Mouse (Mus musculus): ENCODE results near the gene Nr1h2. TPM values are rescaled to one million over a fixed set of nuclear protein-coding genes. Genes with fewer than 3 reads are reported as not detected.

The Nr1h2 gene
- polyA plus RNA-seq, 1 experiment from 2014 or later = 56.5 TPM

DNA sequence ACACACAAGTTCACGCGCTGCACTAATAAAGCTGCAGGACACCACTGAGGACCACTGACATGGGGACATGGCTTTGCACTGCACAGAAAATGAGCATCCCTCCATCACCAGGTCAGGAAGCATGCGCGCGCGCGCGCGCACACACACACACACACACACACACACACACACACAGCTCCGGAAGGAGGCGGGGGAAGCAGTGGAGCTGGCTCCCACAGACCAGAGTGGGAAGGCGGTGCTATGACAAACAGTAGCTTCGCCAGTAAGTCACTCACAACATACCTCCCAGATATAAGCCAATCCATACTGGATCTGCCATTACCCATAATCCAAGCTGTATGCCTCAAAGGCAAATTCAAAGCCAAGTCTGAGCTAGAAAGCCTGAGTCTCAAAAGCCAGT is 6.7 kb downstream of the Nr1h2 start:
- TF ChIP-seq CTCF (IDR thresholded peaks at IDR 0.05; ENCODE audit: low read depth) (no peak), EP300 (optimal IDR thresholded peaks at IDR 0.05) (no peak)
- Histone ChIP-seq H3K27ac (replicated peaks) (no peak overlapping the region), H3K9ac (ENCODE audit: low read length) (no peak overlapping the region), H3K4me2 (replicated peaks; ENCODE audit: low read depth) (no peak overlapping the region), H3K27me3 (ENCODE audit: control insufficient read depth, insufficient read depth, low read length) (no peaks in the 10 kb centered on the region), H3K9me3 (ENCODE audit: control insufficient read depth, low read length) (no peaks in the 10 kb centered on the region), H3K36me3 (ENCODE audit: control insufficient read depth, insufficient read depth, low read length) (peaks cover 23% of the 10 kb centered on the region), H3K4me3 (ENCODE audit: low read depth, low read length) (no peak overlapping the region; the same call in 1 of the 2 replicates), H3K4me1 (replicated peaks; ENCODE audit: control insufficient read depth, insufficient read depth) (no peaks in the 10 kb centered on the region; the same call in 1 of the 2 replicates)
- no peak for ATAC-seq (ENCODE audit: low FRiP score, low TSS enrichment)
- WGBS = 92% methylated on average over 13 of the region's 13 CpGs
- no peak for DNase-seq (ENCODE audit: low spot score)

- Histone ChIP-seq H3K27ac (replicated peaks) (no peak overlapping the region), H3K4me1 (replicated peaks; ENCODE audit: control insufficient read depth, insufficient read depth) (no peaks in the 10 kb centered on the region; the same call in 1 of the 2 replicates), H3K27me3 (ENCODE audit: control insufficient read depth, insufficient read depth, low read length) (no peaks in the 10 kb centered on the region), H3K9ac (ENCODE audit: low read length) (no peak overlapping the region), H3K36me3 (ENCODE audit: control insufficient read depth, insufficient read depth, low read length) (peaks cover 15% of the 10 kb centered on the region), H3K9me3 (ENCODE audit: control insufficient read depth, low read length) (no peaks in the 10 kb centered on the region), H3K4me3 (ENCODE audit: low read depth, low read length) (no peak overlapping the region), H3K4me2 (replicated peaks; ENCODE audit: low read depth) (no peak overlapping the region)
- no peak for TF ChIP-seq CTCF (IDR thresholded peaks at IDR 0.05; ENCODE audit: low read depth)
- no peak for DNase-seq (ENCODE audit: low spot score)
- ATAC-seq (ENCODE audit: low FRiP score, low TSS enrichment) = no peak
- WGBS = 93% methylated on average over 3 of the region's 3 CpGs
Measured at GRCm38 (mm10) chr7:44546274-44546673, 7.5 kb downstream of the Nr1h2 start.

DNA sequence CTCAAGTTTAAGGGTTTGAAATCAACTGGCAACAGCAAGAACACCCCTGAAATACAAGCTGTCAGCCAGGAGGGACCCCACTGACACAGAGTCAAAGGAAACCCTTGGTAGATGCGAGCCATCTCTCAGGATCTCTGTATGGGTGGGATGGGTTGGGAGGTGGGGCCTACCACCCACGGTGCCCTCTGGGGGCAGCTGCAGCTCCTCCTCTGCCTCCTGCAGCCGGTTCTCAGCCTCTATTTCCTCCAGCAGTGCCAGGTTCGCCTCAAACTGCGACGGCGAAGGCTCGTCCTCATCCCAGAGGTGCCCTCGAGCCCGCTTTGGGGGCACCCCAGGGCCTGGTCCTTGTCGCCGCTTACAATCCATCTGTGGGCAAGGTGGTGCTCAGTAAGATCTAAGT is 10.7 kb downstream of the Nr1h2 start:
- Histone ChIP-seq H3K27ac (replicated peaks) (no peak overlapping the region), H3K27me3 (ENCODE audit: control insufficient read depth, insufficient read depth, low read length) (no peaks in the 10 kb centered on the region), H3K4me1 (replicated peaks; ENCODE audit: control insufficient read depth, insufficient read depth) (no peaks in the 10 kb centered on the region; the same call in 1 of the 2 replicates), H3K4me3 (ENCODE audit: low read depth, low read length) (no peak overlapping the region), H3K4me2 (replicated peaks; ENCODE audit: low read depth) (no peak overlapping the region), H3K9ac (ENCODE audit: low read length) (no peak overlapping the region), H3K9me3 (ENCODE audit: control insufficient read depth, low read length) (no peaks in the 10 kb centered on the region), H3K36me3 (ENCODE audit: control insufficient read depth, insufficient read depth, low read length) (peaks cover 11% of the 10 kb centered on the region; the same call in 1 of the 2 replicates)
- 75% methylated on average over 12 of the region's 12 CpGs for WGBS
- no peak for TF ChIP-seq CTCF (IDR thresholded peaks at IDR 0.05; ENCODE audit: low read depth)
- TF ChIP-seq EP300 (optimal IDR thresholded peaks at IDR 0.05) = no peak
- DNase-seq (ENCODE audit: low spot score) (no peak), ATAC-seq (ENCODE audit: low FRiP score, low TSS enrichment) (no peak)

DNA sequence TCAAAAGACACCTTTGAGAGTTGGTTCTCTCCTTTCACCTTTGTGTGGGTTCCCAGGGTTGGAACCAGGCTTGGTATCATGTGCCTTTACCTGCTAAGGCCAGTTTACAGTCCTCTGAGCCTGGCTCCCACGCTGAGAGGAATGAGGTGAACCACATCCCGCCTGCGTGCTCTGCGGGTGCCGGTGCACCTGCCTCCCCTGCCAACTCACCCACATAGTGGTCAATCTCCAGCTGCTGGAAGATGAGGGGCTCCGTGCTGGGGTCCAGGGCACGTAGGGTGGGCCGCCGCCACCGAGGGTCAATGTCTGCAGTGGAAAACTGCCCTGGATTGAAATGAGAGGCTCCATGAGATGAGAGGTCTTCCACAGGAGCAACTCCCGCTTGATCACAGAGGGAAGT is 11.2 kb downstream of the Nr1h2 start:
- TF ChIP-seq CTCF (IDR thresholded peaks at IDR 0.05; ENCODE audit: low read depth) = no peak
- no peak for TF ChIP-seq EP300 (optimal IDR thresholded peaks at IDR 0.05)
- H3K36me3 ChIP-seq (ENCODE audit: control insufficient read depth, insufficient read depth, low read length) = peaks cover 13% of the 10 kb centered on the region; the same call in 1 of the 2 replicates
- H3K9me3 ChIP-seq (ENCODE audit: control insufficient read depth, low read length) = no peaks in the 10 kb centered on the region
- no peak overlapping the region for H3K4me3 ChIP-seq (ENCODE audit: low read depth, low read length)
- no peak overlapping the region for H3K4me2 ChIP-seq (replicated peaks; ENCODE audit: low read depth)
- no peaks in the 10 kb centered on the region; the same call in 1 of the 2 replicates for H3K4me1 ChIP-seq (replicated peaks; ENCODE audit: control insufficient read depth, insufficient read depth)
- no peak overlapping the region for H3K27ac ChIP-seq (replicated peaks)
- no peaks in the 10 kb centered on the region for H3K27me3 ChIP-seq (ENCODE audit: control insufficient read depth, insufficient read depth, low read length)
- ATAC-seq (ENCODE audit: low FRiP score, low TSS enrichment) (no peak), DNase-seq (ENCODE audit: low spot score) (no peak)
- 93% methylated on average over 11 of the region's 11 CpGs for WGBS
- H3K9ac ChIP-seq (ENCODE audit: low read length) = no peak overlapping the region

GRCm38 (mm10) chr7:44538756-44539624 is 14.8 kb downstream of the Nr1h2 start:
- peaks cover 13% of the 10 kb centered on the region; the same call in 1 of the 2 replicates for H3K36me3 ChIP-seq (ENCODE audit: control insufficient read depth, insufficient read depth, low read length)
- H3K4me1 ChIP-seq (replicated peaks; ENCODE audit: control insufficient read depth, insufficient read depth) = no peaks in the 10 kb centered on the region
- no peak overlapping the region for H3K9ac ChIP-seq (ENCODE audit: low read length)
- no peak for TF ChIP-seq EP300 (optimal IDR thresholded peaks at IDR 0.05)
- TF ChIP-seq CTCF (IDR thresholded peaks at IDR 0.05; ENCODE audit: low read depth) = no peak
- WGBS = 91% methylated on average over 41 of the region's 41 CpGs
- no peak for DNase-seq (ENCODE audit: low spot score)
- ATAC-seq (ENCODE audit: low FRiP score, low TSS enrichment) = no peak
- no peak overlapping the region for H3K4me3 ChIP-seq (ENCODE audit: low read depth, low read length)
- H3K27ac ChIP-seq (replicated peaks) = no peak overlapping the region
- H3K9me3 ChIP-seq (ENCODE audit: control insufficient read depth, low read length) = no peaks in the 10 kb centered on the region
- H3K27me3 ChIP-seq (ENCODE audit: control insufficient read depth, insufficient read depth, low read length) = no peaks in the 10 kb centered on the region
- H3K4me2 ChIP-seq (replicated peaks; ENCODE audit: low read depth) = no peak overlapping the region

DNA sequence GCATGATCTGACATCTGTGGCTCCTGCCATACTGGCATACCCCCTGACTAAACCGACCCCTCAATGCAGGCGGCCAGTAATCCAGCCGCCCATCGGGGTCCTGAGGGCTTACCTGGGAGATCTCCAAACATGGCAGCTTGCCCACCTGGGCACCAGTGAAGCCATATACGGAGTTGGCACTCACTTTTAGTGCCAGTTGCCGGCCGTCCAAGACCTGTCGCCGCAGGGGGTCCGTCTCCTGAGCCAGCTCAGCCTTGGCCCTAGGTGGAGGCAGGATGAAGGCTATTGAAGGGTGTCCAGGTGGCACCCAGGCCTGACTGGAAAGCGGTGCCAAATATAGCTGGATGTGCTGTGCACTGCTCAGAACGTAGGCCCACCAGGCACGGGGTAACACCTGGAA is 16.3 kb downstream of the Nr1h2 start:
- no peak overlapping the region for H3K9ac ChIP-seq (ENCODE audit: low read length)
- no peaks in the 10 kb centered on the region for H3K4me1 ChIP-seq (replicated peaks; ENCODE audit: control insufficient read depth, insufficient read depth)
- WGBS = 87% methylated on average over 13 of the region's 13 CpGs
- H3K4me3 ChIP-seq (ENCODE audit: low read depth, low read length) = no peak overlapping the region
- no peak for DNase-seq (ENCODE audit: low spot score)
- no peak overlapping the region for H3K27ac ChIP-seq (replicated peaks)
- TF ChIP-seq EP300 (optimal IDR thresholded peaks at IDR 0.05) (no peak), CTCF (IDR thresholded peaks at IDR 0.05; ENCODE audit: low read depth) (no peak)
- H3K4me2 ChIP-seq (replicated peaks; ENCODE audit: low read depth) = no peak overlapping the region
- H3K27me3 ChIP-seq (ENCODE audit: control insufficient read depth, insufficient read depth, low read length) = no peaks in the 10 kb centered on the region
- peaks cover 13% of the 10 kb centered on the region; the same call in 1 of the 2 replicates for H3K36me3 ChIP-seq (ENCODE audit: control insufficient read depth, insufficient read depth, low read length)
- ATAC-seq (ENCODE audit: low FRiP score, low TSS enrichment) = no peak
- no peaks in the 10 kb centered on the region for H3K9me3 ChIP-seq (ENCODE audit: control insufficient read depth, low read length)
